Mouse (Mus musculus): Measurements from ENCODE around the gene Sgip1. TPM values are rescaled to one million over a fixed set of nuclear protein-coding genes. Genes with fewer than 3 reads are reported as not detected.

The Sgip1 gene
- total and polyA plus RNA-seq, 2 experiments from 2014 or later = 0.97 TPM; not detected in 1

DNA sequence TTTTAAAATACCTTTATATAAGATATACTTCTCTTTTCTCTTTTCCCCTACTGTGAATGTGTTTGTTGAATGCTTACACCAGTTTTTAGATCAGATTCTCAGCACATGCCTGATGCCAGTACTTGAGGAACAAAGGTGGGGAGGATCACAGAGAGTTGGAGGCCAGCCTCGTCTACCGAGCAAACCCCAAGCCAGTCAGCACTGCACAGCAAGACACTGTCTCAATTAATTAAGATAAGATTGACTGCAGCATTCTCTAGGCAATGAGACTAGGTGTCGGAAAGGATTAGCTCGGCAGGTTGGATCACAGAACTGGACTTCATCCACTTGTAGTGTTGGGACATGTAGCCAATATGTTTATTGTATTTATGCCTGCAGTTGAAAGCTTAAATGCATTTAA lies 246.2 kb downstream of the Sgip1 start:
- TF ChIP-seq CTCF (IDR thresholded peaks at IDR 0.05; ENCODE audit: low read depth) (no peak), EP300 (IDR thresholded peaks at IDR 0.05; ENCODE audit: low read depth) (no peak)
- H3K27ac ChIP-seq (ENCODE audit: low read depth) = no peak overlapping the region
- H3K4me1 ChIP-seq (ENCODE audit: control insufficient read depth, insufficient read depth) = no peaks in the 10 kb centered on the region
- ATAC-seq (ENCODE audit: insufficient read depth, low read depth) (no peak), DNase-seq (ENCODE audit: low spot score) (no peak)
- H3K4me3 ChIP-seq (ENCODE audit: low read depth, low read length) = no peak overlapping the region
- H3K9ac ChIP-seq (replicated peaks; ENCODE audit: low read depth, low read length) = no peak overlapping the region
- no peaks in the 10 kb centered on the region for H3K9me3 ChIP-seq (replicated peaks; ENCODE audit: control insufficient read depth, low read length)
- no peak overlapping the region for H3K4me2 ChIP-seq (ENCODE audit: low read depth, low read length)
- no peaks in the 10 kb centered on the region for H3K36me3 ChIP-seq (replicated peaks; ENCODE audit: control insufficient read depth, insufficient read depth, low read length)
- H3K27me3 ChIP-seq (ENCODE audit: control insufficient read depth, insufficient read depth, low read length) = no peaks in the 10 kb centered on the region
- 39% methylated on average over 4 of the region's 4 CpGs for WGBS

DNA sequence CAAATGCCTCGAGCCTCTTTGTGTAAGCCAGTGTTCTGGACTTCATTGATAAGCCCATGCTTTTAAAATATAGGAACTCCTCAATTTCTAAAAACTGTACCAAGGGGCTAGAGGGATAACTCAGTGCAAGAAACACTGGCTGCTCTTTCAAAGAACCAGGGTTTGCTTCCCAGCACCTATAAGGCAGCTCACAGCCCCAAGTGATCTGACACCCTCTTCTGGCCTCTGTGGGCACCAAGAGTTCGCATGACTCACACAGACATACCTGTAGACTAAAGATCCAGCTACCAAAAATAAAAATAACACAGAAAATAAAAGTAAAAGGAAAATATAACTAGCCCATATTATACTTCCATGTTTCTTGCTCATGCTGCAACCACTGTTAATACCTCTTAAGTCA lies 246.7 kb downstream of the Sgip1 start:
- no peak overlapping the region for H3K4me3 ChIP-seq (ENCODE audit: low read depth, low read length)
- TF ChIP-seq EP300 (IDR thresholded peaks at IDR 0.05; ENCODE audit: low read depth) = no peak
- no peak for TF ChIP-seq CTCF (IDR thresholded peaks at IDR 0.05; ENCODE audit: low read depth)
- ATAC-seq (ENCODE audit: insufficient read depth, low read depth) (no peak), DNase-seq (ENCODE audit: low spot score) (no peak)
- H3K9ac ChIP-seq (replicated peaks; ENCODE audit: low read depth, low read length) = no peak overlapping the region
- H3K9me3 ChIP-seq (replicated peaks; ENCODE audit: control insufficient read depth, low read length) = no peaks in the 10 kb centered on the region
- H3K27ac ChIP-seq (ENCODE audit: low read depth) = no peak overlapping the region
- H3K4me1 ChIP-seq (ENCODE audit: control insufficient read depth, insufficient read depth) = no peaks in the 10 kb centered on the region
- no peak overlapping the region for H3K4me2 ChIP-seq (ENCODE audit: low read depth, low read length)
- H3K27me3 ChIP-seq (ENCODE audit: control insufficient read depth, insufficient read depth, low read length) = no peaks in the 10 kb centered on the region
- H3K36me3 ChIP-seq (replicated peaks; ENCODE audit: control insufficient read depth, insufficient read depth, low read length) = no peaks in the 10 kb centered on the region
- WGBS = 55% methylated on average over 2 of the region's 2 CpGs

DNA sequence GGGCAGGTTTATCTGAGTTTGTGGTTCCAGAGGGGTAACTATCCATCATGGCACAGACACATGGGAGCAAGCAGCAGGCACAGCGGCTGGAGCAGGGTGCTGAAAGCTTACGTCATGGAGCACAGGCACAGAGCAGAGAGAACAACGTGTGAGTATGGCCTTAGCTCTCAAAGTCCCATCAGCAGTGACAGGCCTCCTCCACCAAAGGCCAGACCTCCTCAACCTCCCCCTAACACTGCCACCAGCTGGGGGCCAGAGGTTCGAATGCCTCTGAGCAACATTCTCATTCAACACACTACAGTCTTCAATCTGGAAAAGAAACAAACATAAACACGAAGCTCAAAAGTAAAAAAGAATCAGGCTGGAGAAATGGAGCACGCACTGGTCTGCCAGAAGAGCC lies 247.4 kb downstream of the Sgip1 start:
- Histone ChIP-seq H3K4me3 (ENCODE audit: low read depth, low read length) (no peak overlapping the region), H3K9me3 (replicated peaks; ENCODE audit: control insufficient read depth, low read length) (no peaks in the 10 kb centered on the region), H3K4me2 (ENCODE audit: low read depth, low read length) (no peak overlapping the region), H3K36me3 (replicated peaks; ENCODE audit: control insufficient read depth, insufficient read depth, low read length) (no peaks in the 10 kb centered on the region), H3K27ac (ENCODE audit: low read depth) (peak overlapping the region; percentile 22; the same call in 1 of the 2 replicates), H3K4me1 (ENCODE audit: control insufficient read depth, insufficient read depth) (no peaks in the 10 kb centered on the region), H3K27me3 (ENCODE audit: control insufficient read depth, insufficient read depth, low read length) (no peaks in the 10 kb centered on the region), H3K9ac (replicated peaks; ENCODE audit: low read depth, low read length) (no peak overlapping the region)
- WGBS = 60% methylated on average over 6 of the region's 6 CpGs
- no peak for DNase-seq (ENCODE audit: low spot score)
- no peak for ATAC-seq (ENCODE audit: insufficient read depth, low read depth)
- TF ChIP-seq CTCF (IDR thresholded peaks at IDR 0.05; ENCODE audit: low read depth) = no peak
- no peak for TF ChIP-seq EP300 (IDR thresholded peaks at IDR 0.05; ENCODE audit: low read depth)

DNA sequence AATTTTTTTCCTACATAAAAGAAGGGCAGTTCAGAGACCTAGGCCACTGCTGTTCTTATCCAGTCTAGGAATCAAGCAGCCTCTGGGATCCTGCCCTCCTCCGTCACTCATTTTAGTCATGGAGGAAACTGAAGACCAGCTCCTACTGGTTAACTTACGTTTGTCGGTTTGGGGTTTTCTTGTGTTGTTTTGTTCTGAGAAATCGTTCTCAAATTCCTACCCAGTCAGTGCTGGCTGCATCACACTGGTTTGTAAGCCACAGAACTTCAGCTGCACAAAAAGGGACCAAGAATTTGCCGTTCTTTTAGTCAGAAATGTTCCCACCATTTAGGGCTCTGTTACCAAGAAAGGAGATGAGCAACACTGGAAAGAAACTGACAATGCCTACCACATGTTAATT lies 248.3 kb downstream of the Sgip1 start:
- H3K27ac ChIP-seq (ENCODE audit: low read depth) = peak overlapping the region; percentile 22; the same call in 1 of the 2 replicates
- H3K9ac ChIP-seq (replicated peaks; ENCODE audit: low read depth, low read length) = no peak overlapping the region
- TF ChIP-seq CTCF (IDR thresholded peaks at IDR 0.05; ENCODE audit: low read depth) (no peak), EP300 (IDR thresholded peaks at IDR 0.05; ENCODE audit: low read depth) (no peak)
- no peaks in the 10 kb centered on the region for H3K4me1 ChIP-seq (ENCODE audit: control insufficient read depth, insufficient read depth)
- no peak overlapping the region for H3K4me3 ChIP-seq (ENCODE audit: low read depth, low read length)
- H3K36me3 ChIP-seq (replicated peaks; ENCODE audit: control insufficient read depth, insufficient read depth, low read length) = no peaks in the 10 kb centered on the region
- ATAC-seq (ENCODE audit: insufficient read depth, low read depth) (no peak), DNase-seq (ENCODE audit: low spot score) (no peak)
- H3K27me3 ChIP-seq (ENCODE audit: control insufficient read depth, insufficient read depth, low read length) = no peaks in the 10 kb centered on the region
- 80% methylated on average over 5 of the region's 5 CpGs for WGBS
- no peaks in the 10 kb centered on the region for H3K9me3 ChIP-seq (replicated peaks; ENCODE audit: control insufficient read depth, low read length)
- H3K4me2 ChIP-seq (ENCODE audit: low read depth, low read length) = no peak overlapping the region

DNA sequence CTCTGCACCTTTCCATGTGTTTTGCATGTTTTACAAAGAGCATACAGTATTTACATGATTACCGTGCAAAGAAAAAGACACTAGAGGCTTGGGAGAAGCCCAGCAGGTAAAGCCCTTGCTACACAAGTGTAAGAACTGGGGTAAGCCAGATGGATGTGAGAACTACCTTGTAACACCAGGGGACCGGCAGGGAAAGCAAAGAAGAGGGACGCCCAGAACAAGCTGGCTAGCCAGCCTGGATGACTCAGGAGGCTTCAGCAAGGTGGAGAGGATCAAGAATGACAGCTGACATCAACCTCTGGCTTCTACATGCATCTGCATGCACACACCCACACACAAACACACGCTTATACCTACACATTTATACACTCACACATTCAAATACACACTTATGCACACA lies 248.9 kb downstream of the Sgip1 start:
- Histone ChIP-seq H3K9me3 (replicated peaks; ENCODE audit: control insufficient read depth, low read length) (no peaks in the 10 kb centered on the region), H3K4me3 (ENCODE audit: low read depth, low read length) (no peak overlapping the region), H3K27ac (ENCODE audit: low read depth) (no peak overlapping the region; the same call in 1 of the 2 replicates), H3K4me1 (ENCODE audit: control insufficient read depth, insufficient read depth) (no peaks in the 10 kb centered on the region), H3K27me3 (ENCODE audit: control insufficient read depth, insufficient read depth, low read length) (no peaks in the 10 kb centered on the region), H3K9ac (replicated peaks; ENCODE audit: low read depth, low read length) (no peak overlapping the region), H3K36me3 (replicated peaks; ENCODE audit: control insufficient read depth, insufficient read depth, low read length) (no peaks in the 10 kb centered on the region), H3K4me2 (ENCODE audit: low read depth, low read length) (no peak overlapping the region)
- WGBS = 69% methylated on average over 4 of the region's 4 CpGs
- no peak for ATAC-seq (ENCODE audit: insufficient read depth, low read depth)
- TF ChIP-seq EP300 (IDR thresholded peaks at IDR 0.05; ENCODE audit: low read depth) (no peak), CTCF (IDR thresholded peaks at IDR 0.05; ENCODE audit: low read depth) (no peak)
- no peak for DNase-seq (ENCODE audit: low spot score)

DNA sequence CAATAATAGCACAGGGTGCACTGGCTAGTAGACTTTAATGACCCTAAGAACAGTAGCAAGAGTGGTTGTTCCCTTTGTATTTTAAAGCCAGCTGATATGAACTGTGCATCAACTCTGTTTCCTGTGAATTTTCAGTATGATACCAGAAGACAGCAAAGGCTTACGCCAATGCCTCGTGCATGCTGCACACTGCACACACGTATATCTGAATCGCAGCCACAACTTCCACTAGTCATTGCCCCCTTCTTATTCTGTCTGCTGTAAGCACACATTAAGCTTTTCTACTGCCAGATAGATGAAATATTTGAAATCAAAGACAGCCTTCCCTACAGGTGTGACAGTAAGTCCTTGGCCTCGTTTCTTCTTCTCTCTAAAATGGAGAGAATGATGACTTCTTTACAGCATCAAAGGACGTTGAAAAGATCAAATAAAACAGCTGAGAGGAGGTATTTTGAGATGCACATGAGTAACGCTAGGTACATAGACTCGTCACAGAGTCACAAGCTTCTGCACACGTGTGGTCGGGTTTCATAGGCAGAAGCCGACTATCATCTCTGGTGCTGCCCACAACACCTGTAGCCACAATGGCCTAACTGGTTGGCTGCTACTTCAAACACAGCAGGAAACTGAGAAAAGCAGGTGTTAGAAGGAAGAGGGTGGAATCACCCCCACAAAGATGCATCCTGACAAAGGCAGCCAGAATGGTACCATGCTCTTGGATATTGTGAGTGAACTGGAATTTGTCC lies 249.7 kb downstream of the Sgip1 start:
- Histone ChIP-seq H3K27me3 (ENCODE audit: control insufficient read depth, insufficient read depth, low read length) (no peaks in the 10 kb centered on the region), H3K4me3 (ENCODE audit: low read depth, low read length) (no peak overlapping the region), H3K9ac (replicated peaks; ENCODE audit: low read depth, low read length) (no peak overlapping the region), H3K4me1 (ENCODE audit: control insufficient read depth, insufficient read depth) (no peaks in the 10 kb centered on the region), H3K27ac (ENCODE audit: low read depth) (peak overlapping the region; percentile 17; the same call in 1 of the 2 replicates), H3K9me3 (replicated peaks; ENCODE audit: control insufficient read depth, low read length) (no peaks in the 10 kb centered on the region), H3K4me2 (ENCODE audit: low read depth, low read length) (no peak overlapping the region), H3K36me3 (replicated peaks; ENCODE audit: control insufficient read depth, insufficient read depth, low read length) (no peaks in the 10 kb centered on the region)
- ATAC-seq (ENCODE audit: insufficient read depth, low read depth) (no peak), DNase-seq (ENCODE audit: low spot score) (no peak)
- 77% methylated on average over 11 of the region's 11 CpGs for WGBS
- TF ChIP-seq CTCF (IDR thresholded peaks at IDR 0.05; ENCODE audit: low read depth) (no peak), EP300 (IDR thresholded peaks at IDR 0.05; ENCODE audit: low read depth) (no peak)

Measured in heart, postnatal 0 days (tissue).